Mouse (Mus musculus) gastrocnemius, postnatal 14 days (tissue): ENCODE measurements around the gene Stac2. TPM values are rescaled to one million over a fixed set of nuclear protein-coding genes. Genes with fewer than 3 reads are reported as not detected.

Source experiments
- DNase-seq: peaks from one replicate; pipeline ENCODE4 v3.0.0; 2021; ENCODE audit warnings: mixed read lengths
- intact Hi-C: fragments of 180-260 bp; cut with DNase I; formaldehyde crosslinking; loops from one replicate; pipeline ENCODE4 v1.15.1; 2025; ENCODE audit warnings: low total_unique reads
- total RNA-seq, 2 experiments: library from RNA; stranded (reverse); gene quantifications; 2 replicates each; pipeline ENCODE4 v1.2.3; 2021

The Stac2 gene
- total RNA-seq, 2 experiments from 2014 or later, result 0.07 to 0.29 TPM

DNA sequence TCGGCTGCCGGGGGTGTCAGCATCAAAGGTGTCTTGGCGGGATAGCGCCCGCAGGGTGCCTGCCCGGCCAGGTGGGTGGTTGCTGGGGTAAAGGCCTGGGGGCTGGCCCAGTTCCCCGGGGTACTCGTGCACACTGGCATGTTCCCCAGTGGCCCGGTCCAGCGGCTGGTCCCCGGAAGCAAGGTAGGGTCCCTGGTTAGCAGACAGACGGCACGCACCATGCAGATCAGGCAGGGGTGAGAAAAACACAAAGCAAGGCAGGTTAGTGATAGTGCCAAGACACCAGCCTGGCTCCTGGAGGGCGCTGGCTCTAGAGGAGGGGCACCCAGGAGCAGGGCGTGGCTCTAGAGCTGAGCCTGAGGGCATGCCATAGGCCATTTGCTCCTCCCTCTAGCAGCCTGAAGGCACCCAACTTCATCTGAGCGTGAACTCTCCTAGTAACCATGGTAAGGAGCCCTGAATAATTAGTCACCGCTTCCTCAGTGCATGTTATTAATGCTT, 50.0 kb downstream of the Stac2 start:
- intact Hi-C loops, result no loop called here
- DNase-seq, result no peak

- peak; percentile 84 for DNase-seq
- intact Hi-C loops, result no loop called here
Measured at GRCm38 (mm10) chr11:98002627-98003026, 50.6 kb downstream of the Stac2 start.

GRCm38 (mm10) chr11:98001986-98002385, 51.3 kb downstream of the Stac2 start:
- intact Hi-C loops, result no loop called here
- no peak for DNase-seq

DNA sequence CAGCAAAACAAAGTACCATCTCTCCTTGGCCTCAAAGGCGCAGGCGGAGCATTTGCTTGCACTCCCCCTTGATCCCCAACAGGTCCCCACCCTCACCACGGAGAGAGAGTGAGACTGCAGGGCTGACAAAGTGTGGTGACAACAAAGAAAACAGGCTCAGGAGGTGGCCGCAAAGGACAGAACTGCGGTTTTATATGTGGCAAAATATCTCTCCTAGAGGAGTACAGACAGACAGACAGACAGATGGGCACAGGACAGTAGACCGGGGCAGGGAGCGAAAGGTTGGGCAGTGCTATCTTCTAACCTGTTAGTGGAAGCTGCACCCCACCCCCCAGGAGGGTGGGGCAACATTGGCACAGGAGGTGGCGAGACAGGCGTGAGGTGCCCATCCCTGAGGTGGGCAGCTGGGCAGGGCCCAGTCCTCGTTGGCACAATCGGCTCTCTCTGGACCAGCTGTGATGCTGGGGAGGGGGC, 51.9 kb downstream of the Stac2 start:
- DNase-seq, result no peak
- intact Hi-C loops, result no loop called here

- intact Hi-C loops, result no loop called here
Measured at GRCm38 (mm10) chr11:98000378-98001140, 52.7 kb downstream of the Stac2 start.

DNA sequence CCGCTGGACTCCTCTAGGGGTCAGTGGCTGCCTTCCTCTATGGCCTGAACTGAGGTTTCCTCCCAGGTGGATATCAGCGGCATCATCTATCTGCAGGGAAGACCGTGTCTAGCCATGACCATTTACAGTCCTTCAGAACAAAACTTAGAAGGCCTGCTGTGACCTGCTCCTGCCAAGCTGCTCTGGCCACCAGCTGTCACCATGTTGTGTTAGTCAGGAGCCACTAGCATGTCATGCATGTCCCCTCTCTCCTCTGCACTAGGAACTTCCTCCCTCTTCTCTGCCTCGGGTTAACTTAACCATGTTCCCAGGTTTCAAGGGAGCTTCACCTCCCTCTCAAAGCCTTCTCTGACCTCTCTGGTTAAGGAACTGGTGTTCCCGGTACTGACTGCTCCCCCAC, 53.5 kb downstream of the Stac2 start:
- intact Hi-C loops, result no loop called here
- DNase-seq, result no peak

More at GRCm38 (mm10) chr11:98000378-98001140, 52.7 kb downstream of the Stac2 start:
- no peak for DNase-seq

DNA sequence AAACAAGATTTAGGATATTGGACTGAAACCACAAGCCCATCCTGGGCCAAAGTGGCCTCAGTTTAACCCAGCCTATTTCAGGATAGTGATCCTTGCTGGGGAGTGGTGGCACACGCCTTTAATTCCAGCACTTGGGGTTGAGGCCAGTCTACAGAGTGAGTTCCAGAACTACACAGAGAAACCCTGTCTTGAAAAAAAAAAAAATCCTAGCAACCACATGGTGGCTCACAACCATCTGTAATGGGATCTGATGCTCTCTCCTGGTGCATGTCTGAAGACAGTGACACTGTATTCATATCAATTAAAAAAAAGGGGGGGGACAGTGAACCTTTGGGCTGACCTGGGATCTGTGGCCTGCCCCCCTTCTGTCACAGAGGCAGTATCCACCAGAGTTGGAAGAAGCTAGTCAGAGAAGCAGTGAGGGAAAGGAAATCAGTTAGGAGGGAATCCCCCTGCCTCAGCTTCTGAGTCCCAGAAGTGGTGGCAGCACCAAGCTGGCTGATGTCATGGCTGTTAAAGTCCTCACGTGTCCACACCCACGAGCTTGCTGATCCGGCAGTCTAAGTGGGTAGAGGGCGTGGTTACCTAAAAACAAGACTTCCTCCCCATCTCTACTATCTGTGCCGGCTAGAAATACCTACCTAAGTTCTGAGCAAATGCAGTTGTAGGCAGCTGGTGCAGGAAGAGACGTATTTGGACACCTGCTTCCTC, 54.2 kb downstream of the Stac2 start:
- intact Hi-C loops, result no loop called here
- DNase-seq, result no peak

DNA sequence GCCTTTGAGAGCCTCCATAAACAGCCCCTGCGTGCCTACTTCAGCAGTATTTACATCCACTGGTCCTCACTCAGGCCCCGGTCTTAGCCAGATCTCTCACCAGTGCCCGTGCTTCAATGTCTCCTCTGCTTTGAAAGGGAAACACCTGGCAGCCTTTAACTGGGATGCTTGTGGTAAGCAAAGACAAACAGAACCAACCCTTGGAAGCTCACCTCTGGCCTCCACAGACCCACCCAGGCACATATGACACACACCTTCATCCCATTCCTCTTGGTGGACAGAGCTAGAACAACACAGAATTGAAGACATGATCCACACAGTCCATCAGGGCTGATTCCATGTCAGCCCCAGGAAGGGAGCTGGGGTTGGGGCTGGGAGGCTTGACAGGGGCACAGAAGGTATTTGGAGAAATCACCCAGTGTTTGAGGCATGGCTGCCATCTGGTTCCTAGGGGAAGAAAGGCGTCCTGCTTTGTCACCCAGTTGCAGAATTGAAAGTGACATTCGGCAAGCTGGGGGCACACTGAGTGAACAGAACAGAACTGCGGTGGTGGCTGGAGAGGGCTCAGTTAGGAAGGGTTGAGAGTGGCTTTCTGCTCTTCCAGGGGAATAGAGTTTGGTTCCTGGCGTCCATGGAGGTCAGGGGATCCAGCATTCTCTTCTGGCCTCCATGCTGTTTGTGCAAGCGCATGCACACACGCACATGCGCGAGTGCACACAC, 55.0 kb downstream of the Stac2 start:
- no peak for DNase-seq
- intact Hi-C loops, result no loop called here

- DNase-seq, result no peak
- intact Hi-C loops, result no loop called here
Measured at GRCm38 (mm10) chr11:97997387-97997960, 55.8 kb downstream of the Stac2 start.

DNA sequence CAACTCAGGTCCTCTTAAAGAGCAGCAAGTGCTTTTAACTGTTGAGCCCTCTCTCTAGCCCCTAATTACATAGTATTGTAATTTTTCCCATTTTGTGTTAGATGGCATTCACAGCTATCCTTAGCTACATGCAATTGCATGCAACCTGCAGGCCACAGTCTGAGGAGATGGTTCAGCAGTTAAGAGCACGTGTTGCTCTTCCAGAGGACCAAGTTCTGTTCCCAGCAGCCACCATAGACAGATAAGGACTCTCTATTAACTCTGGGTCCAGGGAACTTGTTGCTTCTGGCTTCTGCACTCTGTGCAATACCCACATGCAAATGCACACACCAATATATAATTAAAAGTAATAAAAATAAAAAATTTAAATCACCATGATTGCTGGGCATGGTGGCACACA, 56.6 kb downstream of the Stac2 start:
- no peak for DNase-seq
- intact Hi-C loops, result no loop called here

DNA sequence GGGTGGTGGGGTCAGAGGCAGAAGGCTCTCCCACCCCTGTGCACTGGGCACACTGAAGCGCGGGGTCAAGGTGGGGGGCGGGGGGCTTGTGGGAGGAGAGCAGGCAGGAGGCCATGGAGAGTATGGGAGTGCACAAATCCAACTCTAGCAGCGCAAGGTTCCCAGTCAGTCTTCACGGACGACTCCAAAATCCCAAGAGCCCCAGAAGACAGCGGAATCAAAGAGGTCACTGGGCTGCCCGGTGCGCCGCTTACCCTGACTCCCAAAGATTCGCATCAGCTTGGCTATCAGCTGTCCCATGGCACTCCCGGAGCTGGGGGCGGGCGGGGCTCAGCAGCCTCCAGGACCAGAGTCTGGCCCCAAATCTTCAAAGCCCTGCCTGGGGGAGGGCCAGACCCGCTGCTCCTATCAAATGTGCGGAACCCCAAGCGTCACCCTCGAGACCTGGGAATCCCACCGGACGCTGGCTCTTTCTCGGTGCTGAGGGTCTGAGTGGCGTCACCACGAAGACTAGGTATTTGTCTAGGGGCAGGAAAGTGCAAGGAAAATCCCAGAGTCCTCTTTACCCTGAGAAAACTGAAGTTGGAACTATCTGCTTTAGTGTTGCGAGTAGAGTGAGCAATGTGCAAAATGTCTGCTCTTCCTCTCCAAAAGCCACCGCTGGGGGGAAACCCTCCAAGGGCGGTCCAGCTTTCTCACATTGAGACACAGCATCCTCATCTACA, 57.5 kb downstream of the Stac2 start, which contains the start of gene Arl5c:
Arl5c (minus strand) TSS at position 618 of the 725 bp plus-strand sequence.
- peak; percentile 69 for DNase-seq
- intact Hi-C loops, result no loop called here

- DNase-seq, result peak; percentile 80
- intact Hi-C loops, result no loop called here
Measured at GRCm38 (mm10) chr11:97994539-97995100, 58.6 kb downstream of the Stac2 start.

DNA sequence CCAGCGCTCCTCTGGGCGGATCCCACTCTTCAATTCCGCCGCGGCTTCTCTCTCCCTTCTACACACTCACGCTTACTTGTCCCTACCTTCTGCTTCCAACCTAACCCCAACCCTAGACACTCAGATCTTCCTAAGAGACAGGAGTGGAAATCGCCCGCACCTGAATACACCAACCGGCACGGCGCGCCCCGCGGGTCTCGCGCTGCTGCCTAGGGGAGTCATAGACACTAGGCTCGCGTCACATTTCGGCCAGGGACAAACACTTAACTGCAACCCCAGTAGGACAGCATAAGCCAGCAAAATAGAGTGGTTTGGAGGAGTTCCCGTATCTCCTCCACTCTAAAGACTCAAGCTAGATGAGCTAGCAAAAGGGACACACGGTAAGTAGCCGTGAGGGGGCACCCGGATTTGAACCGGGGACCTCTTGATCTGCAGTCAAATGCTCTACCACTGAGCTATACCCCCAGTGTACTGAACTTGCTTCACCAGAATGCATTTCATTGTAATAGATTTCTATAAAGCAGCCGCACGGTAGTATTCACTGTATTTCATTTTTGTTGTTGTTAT, 64.6 kb downstream of the Stac2 start:
- DNase-seq, result peak; percentile 82
- intact Hi-C loops, result no loop called here

DNA sequence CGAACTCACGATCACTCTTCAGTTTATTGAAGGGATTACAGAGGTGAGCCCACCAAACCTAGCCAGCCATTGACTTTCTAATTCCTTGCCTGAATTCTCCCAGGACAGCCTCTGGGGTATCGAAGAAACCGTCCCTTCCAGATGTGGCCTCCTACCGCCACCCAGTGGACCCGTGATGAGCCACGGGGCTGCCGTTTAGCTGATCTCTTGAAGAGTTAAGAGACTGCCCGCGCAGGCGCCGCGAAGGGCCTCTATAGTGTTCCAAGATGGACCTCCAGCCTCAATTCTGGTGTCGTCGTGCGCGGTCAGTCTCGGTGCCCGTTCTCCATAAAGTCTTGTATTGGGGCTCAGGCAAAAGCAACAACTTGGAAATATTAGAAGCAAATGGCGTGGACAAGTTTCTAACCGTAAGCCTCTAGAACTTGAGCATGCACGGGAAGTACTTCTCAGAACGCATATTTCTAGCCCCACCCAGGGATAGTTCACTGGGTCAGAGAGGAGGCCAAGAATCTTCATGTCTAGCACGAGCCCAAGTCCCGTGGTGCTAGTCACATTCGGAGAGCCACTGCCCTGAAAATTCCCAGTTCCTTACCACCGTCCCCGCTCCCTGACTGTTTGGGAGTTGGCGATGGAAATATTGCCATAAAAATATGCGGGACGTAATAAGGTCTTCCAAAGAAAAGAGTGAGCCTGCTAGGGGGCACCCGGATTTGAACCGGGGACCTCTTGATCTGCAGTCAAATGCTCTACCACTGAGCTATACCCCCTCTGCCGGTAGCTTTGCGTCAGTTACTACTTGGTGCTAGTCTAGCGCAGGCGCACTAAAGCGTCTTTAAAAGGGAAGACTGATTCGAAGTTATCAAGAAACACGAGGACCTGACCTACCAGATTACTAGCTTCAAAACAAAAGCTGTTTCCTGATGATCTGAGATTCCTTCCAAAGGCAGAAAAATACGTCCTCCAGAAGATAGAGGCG, 65.4 kb downstream of the Stac2 start:
- peak; percentile 94 for DNase-seq
- intact Hi-C loops, result loop anchor here (1.0 kb wide), 1 partner anchor 89 kb away; no protein-coding TSS in a partner anchor

GRCm38 (mm10) chr11:97986738-97987465, 66.4 kb downstream of the Stac2 start:
- intact Hi-C loops, result loop anchor here (1.0 kb wide), 1 partner anchor 88 kb away; no protein-coding TSS in a partner anchor

More at GRCm38 (mm10) chr11:97986738-97987465, 66.4 kb downstream of the Stac2 start:
- DNase-seq, result no peak
